Mouse (Mus musculus) retina, adult 2 months (tissue): ENCODE results near the gene Cnpy3.

Source experiments
- DNase-seq: peaks from one replicate; pipeline ENCODE4 v3.0.0-alpha.2; 2012; ENCODE audit warnings: low read depth, low spot score

The Cnpy3 gene

DNA sequence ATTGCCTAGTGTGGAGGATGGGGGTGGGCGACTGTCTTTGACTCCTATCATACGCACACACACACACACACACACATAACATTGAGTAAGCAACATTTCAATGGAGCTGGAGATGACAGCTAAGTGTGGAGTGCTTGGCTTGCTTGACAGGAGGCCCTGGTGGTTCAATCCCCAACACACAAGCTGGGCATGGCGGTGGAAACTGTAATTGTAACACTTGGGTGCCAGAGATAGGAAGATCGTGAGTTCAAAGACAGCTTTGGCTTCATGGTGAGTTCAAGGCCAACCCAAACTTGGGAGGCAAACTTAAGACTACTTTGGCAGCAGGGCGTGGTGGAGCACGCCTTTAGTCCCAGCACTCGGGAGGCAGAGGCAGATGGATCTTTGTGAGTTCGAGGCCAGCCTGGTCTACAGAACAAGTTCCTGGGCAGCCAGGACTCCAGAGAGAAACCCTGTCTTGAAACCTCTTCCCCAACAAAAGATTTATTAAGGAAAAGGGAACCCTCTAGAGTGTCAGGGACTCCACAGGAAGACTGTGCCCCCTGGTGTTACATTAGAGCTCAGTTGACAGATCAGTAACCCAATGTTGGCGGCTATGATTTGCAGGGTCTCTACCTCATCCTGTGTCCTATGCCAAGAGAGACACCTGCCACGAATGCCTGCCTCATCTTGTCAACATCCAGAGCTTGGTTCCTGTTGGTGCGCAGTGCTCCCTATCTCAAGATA lies 37.1 kb downstream of the Cnpy3 start:
- no peak for DNase-seq

DNA sequence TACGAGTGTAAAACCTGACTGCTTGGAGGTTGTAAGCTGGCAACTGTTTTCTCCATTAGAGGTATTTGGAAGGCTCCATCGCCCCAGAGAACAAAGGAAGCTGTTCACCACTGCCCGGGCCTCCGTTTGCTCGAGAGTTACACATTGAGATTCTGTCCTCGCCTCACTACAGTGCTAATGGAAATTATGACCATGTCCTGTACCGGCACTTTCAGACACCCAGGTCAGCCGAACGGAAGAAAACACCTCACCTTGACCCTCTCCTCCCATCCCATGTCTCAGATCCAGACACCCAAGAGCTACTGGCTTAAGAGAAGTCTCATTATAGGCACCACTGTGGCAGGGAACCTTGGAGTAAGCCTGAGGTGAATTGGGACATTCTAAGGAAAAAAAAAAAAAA lies 38.2 kb downstream of the Cnpy3 start:
- DNase-seq = no peak

DNA sequence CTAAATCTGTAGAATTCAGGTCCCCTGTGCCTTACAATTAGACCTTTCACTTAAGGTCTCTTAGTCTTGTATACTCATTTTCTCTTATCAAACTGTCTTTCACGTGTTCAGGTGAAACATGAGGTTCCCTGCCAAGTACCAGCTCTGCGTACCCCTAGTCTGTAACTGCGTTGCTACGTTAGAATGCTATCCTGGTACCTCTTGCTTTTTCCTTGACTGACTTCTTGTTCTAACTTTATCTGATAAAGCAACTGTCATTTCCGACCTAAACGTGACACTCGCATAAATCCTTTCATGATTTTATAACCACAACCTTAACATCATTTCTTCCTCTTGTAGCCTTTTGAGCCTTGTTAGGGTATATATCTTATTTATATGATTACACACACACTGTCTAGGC lies 39.6 kb downstream of the Cnpy3 start:
- DNase-seq = no peak

DNA sequence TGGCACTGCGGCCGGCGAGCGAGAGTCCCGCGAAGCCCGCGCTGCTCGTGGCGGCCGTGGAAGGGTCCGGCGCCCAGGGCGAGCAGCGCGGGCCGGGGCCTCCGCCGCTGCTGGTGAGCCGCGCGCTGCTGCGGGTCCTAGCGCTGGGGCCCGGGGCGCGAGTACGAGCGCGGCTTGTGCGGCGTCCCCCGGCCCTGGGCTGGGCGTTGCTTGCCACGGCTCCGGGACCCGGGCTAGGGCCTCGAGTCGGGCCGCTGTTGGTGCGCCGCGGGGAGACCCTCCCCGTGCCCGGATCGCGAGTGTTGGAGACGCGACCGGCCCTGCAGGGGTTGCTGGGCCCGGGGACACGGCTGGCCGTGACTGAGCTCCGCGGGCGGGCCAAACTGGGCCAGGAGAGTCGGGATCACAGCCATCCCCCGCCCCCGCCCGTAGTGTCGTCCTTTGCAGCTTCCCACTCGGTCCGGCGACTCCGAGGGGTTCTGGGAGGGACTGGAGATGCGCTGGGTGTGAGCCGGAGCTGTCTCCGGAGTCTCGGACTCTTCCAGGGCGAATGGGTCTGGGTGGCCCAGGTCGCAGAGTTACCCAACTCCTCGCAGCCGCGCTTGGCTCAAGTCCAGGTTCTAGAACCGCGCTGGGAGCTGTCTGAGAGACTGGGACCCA lies 40.3 kb downstream of the Cnpy3 start:
- no peak for DNase-seq

DNA sequence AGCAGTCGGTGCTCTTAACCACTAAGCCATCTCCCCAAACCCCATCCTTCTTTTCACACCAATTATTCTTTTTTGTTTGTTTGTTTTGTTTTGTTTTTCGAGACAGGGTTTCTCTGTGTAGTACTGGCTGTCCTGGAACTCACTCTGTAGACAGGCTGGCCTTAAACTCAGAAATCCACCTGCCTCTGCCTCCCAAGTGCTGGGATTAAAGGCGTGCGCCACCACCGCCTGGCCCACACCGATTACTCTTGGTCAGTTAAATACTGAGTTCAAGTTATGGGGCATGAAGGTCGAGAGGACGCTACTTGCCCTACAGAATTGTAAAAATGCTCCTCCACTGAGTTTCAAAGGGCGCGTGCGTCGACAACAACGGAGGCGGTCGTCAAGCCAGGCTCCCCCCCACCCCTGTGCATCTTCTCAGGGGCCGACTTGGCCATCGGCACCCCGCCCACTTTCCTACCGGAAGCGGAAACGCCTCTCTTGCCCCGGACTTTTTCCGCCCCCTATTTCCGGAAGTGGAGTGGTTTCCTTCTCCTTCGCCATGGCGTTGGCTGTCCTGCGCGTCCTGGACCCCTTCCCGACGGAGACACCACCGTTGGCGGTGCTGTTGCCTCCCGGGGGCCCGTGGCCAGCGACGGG lies 40.9 kb downstream of the Cnpy3 start, which contains the start of gene Pex6:
TSS of gene Pex6 (plus strand) at position 505 of the 639 bp plus-strand sequence.
- DNase-seq = peak; percentile 81

DNA sequence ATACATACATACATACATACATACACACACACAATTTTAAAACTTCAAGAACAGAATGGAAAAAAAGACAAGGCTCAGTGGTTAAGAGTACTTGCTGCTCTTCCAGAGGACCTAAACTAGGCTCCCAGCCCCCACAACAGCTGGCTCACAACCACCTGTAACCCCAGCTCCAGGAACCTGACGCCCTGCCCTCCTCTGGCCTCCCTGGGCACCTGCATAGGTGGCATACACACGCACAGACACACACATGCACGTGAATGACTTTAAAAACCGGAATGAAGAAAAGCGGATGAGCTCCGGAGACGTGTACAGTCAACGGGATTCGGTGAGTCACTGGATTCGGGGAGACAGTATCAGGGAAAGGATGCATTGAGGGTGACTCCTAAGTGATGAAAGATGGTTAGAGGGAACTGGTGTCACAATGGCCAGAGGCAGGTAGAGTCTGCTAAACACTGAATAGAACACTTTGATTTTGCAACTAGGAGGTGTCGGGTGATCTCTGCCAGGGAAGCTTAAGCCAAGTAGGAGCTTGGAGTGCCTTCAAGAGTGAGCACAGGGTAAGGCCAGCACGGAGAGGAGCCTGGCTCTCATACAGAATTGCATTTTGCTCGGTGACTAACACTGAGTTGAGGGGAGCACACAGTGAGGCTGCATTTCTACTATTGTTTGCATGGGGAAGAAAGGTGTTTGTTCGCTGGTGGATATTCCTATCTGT lies 45.5 kb downstream of the Cnpy3 start:
- no peak for DNase-seq

DNA sequence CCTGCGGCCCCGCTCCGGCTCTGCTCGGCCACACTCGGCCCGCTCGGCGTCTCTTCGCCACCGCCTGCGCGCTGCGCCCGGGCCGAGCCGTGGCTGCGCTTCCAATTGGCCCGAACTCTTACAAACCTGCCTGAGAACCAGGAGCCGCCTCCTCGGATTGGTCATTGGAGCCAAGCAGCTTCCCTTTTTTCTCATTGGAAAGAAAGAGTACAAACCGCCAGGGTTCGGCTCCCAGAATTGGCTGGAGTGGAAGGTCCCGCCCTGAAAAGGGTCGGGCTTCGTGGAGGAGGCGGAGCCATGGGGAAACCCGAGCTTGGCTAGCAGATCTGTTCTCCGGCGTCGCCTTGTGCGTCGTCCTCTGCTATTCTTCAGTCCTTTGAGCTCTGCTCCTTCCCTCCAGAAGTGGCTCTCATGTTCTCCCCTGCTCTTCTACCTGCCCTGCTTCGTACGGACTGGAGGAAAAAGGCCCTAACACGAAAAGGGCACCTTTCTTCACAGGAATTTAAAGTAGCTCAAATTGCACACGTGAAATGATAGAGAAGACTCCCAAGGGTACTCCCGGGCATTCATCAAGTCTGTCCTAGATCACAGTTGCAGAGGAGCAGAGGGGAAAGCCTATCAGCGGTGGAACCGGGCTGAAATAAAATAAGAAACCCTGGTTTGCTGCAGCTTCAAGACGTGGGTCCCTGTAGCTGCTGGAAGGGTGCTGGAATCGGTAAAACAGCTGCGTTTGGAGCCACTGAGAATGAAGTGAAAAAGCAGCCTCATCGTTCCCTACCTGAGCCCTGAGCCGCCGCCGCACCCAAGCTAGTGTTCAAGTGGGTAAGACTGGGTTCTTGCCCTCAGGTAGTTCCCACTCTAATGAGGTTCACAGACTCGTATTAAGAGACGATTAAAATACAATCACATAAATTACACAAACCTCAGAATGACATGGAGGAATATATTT lies 46.9 kb downstream of the Cnpy3 start, which contains the start of gene Ppp2r5d:
TSS of gene Ppp2r5d (minus strand) at position 225 of the 949 bp plus-strand sequence.
- DNase-seq = peak; percentile 90

DNA sequence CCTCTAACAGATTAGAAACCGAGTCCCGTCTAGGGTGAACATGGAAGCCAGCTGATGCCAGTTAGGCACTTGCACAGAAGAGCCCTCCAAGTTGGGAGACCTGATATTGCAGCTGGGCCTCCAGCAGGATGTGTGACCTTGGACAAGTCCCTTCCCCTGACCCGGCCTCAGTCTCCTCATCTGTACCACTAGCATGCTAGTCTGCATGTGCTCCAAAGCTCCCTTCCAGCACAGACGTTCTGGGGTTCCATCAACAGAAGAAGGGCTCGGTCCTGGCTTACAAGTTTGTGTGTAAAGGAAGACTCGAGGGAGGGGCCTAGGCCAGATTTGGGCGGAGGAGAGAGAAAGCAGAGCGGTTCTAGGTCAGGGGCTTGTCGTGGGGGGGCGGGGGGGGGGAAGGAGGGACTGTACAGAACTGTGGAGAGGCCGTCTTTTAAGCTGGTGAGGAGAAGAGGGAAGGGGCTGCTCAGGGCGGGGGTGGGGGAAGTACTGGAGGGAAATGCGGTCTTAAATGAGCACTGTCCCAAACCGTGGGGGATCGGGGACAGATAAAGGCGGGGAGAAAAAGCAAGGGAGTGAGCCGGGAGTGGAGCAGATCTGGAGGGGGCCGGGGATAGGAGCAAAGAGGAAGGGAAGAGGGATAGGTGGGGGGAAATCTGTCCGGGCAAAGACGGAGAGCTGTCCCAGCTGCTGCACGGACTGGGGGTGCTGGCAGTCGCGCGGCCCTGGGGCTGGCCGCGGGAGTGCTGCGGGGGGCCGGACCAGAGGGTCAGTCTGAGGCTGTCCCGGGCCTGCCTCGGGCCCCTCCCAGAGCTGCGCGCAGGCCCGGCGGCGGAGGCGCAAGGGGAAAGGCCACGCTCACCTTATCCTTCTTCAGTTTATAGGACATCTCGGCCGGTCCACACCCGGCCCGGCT lies 47.8 kb downstream of the Cnpy3 start:
- no peak for DNase-seq

DNA sequence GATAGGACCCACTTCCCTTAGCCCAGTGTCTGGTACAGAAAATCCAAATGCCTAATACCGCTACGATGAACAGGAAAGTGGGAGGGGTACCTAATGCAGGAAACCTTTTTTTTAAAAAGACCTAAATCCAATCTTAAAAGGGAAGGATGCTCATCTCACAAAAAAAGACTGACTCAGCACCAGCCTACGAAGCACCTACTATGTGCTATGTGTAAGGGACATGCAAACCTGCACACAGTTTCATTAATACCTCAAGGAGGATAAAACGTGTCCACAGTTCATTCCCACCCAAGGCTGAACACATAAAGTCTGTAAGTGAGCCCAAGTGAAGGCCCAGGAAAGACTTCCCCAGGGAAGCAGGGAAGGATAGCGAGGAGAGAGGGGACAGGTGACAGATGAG lies 49.5 kb downstream of the Cnpy3 start:
- DNase-seq = no peak

DNA sequence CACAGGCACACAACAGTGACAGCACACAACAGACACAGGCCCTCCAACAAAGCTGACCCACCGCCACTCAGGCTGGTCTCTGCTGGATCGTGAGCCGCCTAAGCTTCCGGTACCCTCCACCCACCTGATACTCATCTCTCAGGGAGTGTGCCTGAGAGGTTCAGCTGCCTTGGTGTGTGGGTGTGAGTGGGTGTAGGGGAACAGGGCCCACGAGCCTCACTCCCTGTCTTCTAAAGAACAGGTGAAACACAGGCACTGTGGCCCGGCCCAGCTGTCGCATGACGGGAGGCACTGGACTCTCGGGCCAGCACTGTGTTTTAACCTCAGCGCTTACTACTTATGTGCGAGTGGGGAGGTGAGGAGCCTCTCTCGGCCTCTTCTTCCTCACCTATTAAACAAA lies 49.9 kb downstream of the Cnpy3 start:
- DNase-seq = no peak

DNA sequence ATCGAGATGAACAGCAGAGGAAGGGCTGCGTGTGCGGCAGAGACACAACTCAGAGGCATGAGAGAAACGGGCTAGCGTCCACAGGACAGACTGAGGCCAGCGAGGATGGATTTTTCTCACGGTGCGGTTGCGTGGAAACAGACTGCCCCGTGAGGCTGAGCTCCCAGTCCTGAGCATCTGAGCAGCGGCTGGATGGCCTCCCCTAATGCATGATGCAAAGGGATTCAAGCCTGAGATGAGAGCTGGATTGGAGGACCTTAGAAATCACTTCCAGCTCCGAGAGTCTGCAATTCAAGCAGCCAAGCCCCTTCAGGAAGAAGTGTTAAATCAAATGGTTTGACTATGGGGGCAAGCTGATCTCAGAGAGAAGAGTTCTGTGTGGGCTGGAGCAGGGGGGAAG lies 50.5 kb downstream of the Cnpy3 start:
- DNase-seq = no peak

DNA sequence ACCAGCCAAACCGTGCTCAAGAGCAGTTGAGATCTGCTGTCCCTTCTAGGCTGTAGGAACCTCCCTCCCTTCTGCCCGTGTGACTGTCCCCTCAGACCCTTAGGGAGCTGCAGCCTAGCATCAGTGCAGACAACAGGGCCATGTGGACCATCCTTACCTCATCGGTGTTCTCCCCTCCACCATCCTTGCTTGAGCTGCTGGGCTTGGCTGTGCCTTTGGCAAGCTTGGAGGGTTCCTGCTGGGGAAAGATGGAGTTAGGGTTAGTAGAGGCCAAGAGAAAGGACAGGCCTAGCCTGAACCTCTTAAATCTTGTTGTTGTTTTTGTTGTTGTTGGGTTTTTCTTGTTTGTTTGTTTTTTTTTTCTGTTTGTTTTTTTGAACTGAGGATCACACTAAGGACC lies 52.1 kb downstream of the Cnpy3 start:
- no peak for DNase-seq

DNA sequence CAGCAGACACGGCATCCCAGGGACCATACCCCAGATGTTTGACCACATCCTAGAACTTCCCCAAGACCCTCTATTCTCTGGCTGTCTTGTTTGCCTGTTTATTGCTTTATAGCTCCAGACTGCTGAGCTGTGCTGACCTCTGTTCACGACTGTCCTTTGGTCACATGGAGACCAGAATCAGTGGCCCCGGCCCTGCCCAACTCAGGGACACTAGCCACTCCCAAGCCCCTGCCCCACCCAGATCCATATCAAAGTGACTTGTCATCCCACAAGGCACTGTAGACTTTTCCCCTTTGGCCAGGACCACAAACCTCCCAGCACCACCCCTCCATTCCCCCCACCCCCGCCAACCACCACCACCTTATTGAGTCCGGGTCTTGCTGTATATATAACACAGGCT lies 52.8 kb downstream of the Cnpy3 start:
- no peak for DNase-seq

DNA sequence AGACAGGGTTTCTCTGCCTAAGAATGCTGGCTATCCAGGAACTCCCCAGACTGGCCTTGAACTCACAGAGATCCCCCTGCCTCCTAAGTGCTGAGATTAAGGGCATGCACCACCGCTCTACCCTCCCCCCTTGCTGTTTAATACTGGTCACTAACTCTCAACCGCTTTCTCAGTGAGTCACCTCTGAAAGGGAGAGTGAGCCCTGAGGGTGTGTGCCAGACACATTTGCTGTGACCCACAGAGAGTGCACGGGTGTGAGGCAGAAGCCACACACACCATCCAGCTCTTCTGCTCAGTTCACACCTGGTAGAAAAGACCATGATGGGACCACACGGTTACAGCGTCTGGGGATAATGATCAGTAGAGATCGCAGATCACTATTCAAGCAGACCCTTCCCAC lies 53.5 kb downstream of the Cnpy3 start:
- DNase-seq = no peak

DNA sequence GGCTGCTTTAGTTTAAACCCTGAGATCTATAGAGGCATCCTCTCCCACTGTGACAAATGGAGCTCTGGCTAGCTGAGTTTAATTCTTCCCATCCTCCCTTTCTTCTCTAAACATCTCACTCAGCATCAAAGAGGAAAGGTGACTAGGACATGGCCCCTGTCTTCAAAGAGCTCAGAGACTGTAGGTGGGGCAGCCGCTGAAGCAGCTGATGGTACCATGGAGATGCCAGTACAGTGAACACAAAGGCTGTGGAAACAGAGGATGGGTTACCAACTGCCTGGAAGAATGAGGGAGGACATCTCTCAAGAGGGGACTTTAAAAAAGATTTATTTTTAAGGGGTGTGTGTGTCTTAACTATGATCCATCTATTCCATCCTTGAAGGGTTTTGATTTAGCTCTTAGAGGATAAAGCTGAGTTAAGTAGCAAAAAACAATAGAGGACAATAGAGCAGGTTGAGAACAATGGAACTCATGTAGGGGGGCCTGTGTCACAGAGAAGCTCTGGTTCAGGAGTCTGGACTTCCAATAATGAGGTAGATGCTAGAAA lies 57.4 kb downstream of the Cnpy3 start:
- no peak for DNase-seq

DNA sequence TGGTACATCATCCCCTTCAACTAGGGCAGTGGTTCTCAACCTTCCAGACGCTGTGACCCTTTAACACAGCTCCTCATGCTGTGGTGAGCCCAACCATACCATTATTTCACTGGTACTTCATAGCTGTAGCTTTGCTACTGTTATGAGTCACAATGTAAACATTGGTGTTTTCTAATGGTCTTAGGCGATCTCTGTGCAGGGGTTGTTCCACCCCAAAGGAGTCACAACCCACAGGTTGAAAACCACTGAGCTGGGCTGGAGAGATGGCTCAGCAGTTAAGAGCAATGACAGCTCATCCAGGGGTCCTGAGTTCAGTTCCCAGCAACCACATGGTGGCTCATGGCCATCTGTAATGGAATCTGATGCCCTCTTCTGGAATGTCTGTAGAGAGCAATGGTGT lies 60.6 kb downstream of the Cnpy3 start:
- no peak for DNase-seq

DNA sequence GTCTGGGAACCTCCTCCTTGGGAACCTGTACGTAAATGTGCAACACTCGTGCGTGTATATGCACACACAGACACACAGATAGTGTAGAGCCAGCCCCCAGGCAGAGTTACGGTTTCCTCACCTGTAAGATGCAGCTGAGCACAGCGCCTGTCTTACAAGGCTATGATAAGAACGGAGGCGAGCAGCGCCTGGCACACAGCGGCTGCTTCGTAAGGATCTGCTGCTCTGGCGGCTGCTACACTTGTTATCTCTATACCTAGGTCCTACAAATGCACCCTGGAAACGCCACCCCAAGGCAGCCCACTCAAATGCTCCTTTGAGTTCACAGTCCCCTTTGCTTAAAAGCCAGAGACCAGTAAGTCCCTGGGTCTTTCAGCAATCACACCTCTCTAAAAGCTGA lies 61.3 kb downstream of the Cnpy3 start:
- DNase-seq = no peak

DNA sequence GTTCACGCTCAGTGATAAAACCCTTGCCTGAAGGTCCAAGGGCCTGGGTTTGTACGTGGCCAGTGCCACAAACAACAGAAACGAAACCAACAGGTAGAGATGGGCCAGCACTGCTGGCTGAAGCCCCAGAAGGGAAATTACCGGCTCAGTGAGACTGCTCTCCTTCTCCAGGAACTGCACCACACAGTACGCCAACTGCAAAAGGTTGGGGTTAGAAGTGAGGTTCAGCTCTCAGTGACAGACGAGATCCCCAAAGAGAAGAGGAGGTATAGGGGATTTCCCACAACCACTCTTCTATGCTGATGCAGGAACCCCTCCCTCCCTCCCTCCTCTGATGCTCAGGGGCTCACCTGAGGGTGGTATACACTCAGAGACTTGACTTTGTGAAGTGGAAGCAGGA lies 66.1 kb downstream of the Cnpy3 start:
- no peak for DNase-seq
